Mouse (Mus musculus): ENCODE data around the gene Limk1. TPM values are rescaled to one million over a fixed set of nuclear protein-coding genes. Genes with fewer than 3 reads are reported as not detected.
A peak's percentile ranks its signal among the peaks of the same experiment; 100 is the strongest.

Gene Limk1
- polyA plus RNA-seq, 1 experiment, result 7.3 TPM

DNA sequence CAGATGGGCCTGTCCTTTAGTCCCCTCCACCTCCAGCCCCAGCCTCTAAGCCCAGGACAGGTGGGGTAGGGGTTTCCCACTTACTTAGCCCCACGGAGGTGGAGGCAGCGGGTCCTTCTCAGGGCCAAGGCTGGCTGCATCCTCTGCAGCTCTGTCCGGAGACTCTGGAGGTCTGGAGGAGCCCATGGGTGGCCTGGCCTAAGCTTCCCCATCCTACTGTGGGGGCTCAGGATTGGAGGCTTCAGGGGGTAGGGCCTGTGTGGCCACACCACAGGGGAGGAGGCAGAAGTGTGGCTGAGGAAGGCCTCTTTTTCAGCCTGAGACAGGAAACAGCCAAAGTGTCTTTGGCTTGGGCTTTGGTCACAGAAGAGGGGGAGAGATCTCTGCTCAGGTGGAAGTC lies 10.4 kb downstream of the Limk1 start:
- Histone ChIP-seq H3K4me1 (ENCODE audit: control insufficient read depth, insufficient read depth, low read length) (no peaks in the 10 kb centered on the region), H3K4me3 (ENCODE audit: insufficient read depth, low read depth, low read length) (peak overlapping the region; percentile 29; the same call in 1 of the 2 replicates), H3K27ac (ENCODE audit: insufficient read depth, low read depth, low read length) (peak overlapping the region; percentile 73), H3K36me3 (ENCODE audit: control insufficient read depth, insufficient read depth, low read length) (no peaks in the 10 kb centered on the region), H3K27me3 (replicated peaks; ENCODE audit: control insufficient read depth, insufficient read depth, low read length) (no peaks in the 10 kb centered on the region)
- WGBS, result 77% methylated on average over 3 of the region's 3 CpGs
- no peak for TF ChIP-seq POLR2A (IDR thresholded peaks at IDR 0.05; ENCODE audit: low read depth, low read length)
- no peak for TF ChIP-seq CTCF (conservative IDR thresholded peaks at IDR 0.05; ENCODE audit: insufficient read depth, insufficient read length, low read depth, low read length)
- peak; percentile 48 for DNase-seq

DNA sequence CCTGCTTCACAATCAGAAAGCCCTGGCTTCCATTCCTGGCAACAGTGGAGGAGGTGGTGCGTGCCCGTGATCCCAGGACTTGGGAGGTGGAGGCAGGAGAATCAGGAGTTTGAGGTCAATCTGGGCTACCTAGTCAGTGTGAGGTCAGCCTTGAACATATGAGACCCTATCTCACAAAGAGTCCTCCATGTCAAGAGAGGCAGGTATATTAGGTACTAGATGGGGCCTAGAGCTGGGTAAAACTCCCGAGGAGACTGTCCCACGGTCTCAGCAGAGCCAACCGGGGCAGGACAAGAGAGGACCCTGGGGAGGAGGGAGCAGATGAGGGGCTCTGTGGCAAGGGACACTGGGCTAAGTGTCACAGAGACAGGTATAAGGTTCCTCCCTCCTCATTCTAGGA lies 10.9 kb downstream of the Limk1 start:
- Histone ChIP-seq H3K36me3 (ENCODE audit: control insufficient read depth, insufficient read depth, low read length) (no peaks in the 10 kb centered on the region), H3K27me3 (replicated peaks; ENCODE audit: control insufficient read depth, insufficient read depth, low read length) (no peaks in the 10 kb centered on the region), H3K27ac (ENCODE audit: insufficient read depth, low read depth, low read length) (no peak overlapping the region), H3K4me1 (ENCODE audit: control insufficient read depth, insufficient read depth, low read length) (no peaks in the 10 kb centered on the region), H3K4me3 (ENCODE audit: insufficient read depth, low read depth, low read length) (peak overlapping the region; percentile 29; the same call in 1 of the 2 replicates)
- 90% methylated on average over 5 of the region's 5 CpGs for WGBS
- TF ChIP-seq POLR2A (IDR thresholded peaks at IDR 0.05; ENCODE audit: low read depth, low read length) (no peak), CTCF (conservative IDR thresholded peaks at IDR 0.05; ENCODE audit: insufficient read depth, insufficient read length, low read depth, low read length) (no peak)
- DNase-seq, result no peak

DNA sequence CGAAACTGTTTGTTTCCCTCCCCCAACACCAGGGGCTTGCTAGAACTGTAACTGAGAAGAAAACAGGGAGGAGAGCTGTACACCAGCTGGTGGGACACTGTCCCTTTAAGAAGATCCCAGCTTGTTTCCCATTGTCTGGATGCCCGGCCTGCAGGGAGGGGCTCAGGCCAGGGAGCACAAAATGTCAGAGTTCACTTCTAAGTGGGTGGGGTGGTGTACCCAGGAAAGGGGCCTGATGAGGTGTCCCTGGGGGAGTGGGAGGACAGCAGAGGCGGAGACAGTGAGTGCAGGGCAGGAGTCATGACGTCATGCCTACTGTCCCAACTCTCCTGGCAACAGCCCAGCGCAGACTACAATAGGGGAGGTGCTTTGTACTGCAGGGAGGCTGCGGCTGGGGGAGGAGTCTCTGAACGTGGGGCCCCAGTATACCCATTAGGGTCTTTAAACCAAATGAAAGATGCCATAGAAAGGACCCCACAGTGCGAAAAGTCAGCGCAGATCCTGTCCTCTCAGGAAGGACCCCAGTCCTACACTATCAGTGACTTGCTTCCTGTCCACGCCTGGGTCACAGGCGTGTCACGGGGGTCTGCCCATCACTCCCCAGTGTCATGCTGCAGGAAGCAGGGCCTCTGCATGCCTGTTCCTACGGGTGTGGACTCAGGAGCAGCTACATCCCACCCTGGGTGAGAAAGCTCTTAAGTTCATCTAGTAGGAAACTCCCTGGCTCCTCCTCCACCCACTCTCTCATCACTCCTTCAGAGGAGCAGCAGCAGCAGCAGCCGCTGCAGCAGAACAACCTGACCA lies 12.2 kb downstream of the Limk1 start:
- peak overlapping the region; percentile 41 for H3K27ac ChIP-seq (ENCODE audit: insufficient read depth, low read depth, low read length)
- peak; percentile 89 for DNase-seq
- no peaks in the 10 kb centered on the region for H3K4me1 ChIP-seq (ENCODE audit: control insufficient read depth, insufficient read depth, low read length)
- WGBS, result 17% methylated on average over 14 of the region's 14 CpGs
- H3K36me3 ChIP-seq (ENCODE audit: control insufficient read depth, insufficient read depth, low read length), result no peaks in the 10 kb centered on the region
- TF ChIP-seq CTCF (conservative IDR thresholded peaks at IDR 0.05; ENCODE audit: insufficient read depth, insufficient read length, low read depth, low read length), result no peak
- no peak for TF ChIP-seq POLR2A (IDR thresholded peaks at IDR 0.05; ENCODE audit: low read depth, low read length)
- H3K4me3 ChIP-seq (ENCODE audit: insufficient read depth, low read depth, low read length), result peak overlapping the region; percentile 32
- H3K27me3 ChIP-seq (replicated peaks; ENCODE audit: control insufficient read depth, insufficient read depth, low read length), result no peaks in the 10 kb centered on the region

DNA sequence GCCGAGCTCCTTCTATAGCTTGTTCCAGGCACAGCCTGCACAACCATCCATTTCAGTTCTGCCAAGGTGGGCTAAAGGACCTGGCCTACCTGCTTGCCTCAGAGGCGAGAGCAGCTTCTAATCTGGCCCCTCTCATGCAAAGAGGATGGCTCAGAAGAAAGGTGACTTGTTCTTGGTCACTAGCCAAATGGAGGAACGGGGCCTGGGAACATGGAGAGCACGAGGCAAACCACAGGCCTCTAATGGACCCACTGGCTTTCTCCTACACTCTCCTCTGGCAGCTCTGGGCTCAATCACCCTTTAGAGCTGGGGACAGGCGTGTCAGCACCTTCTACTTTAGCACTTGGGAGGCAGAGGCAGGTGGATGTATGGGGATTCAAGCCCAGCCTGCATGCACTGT lies 13.4 kb downstream of the Limk1 start:
- 75% methylated on average over 5 of the region's 5 CpGs for WGBS
- H3K36me3 ChIP-seq (ENCODE audit: control insufficient read depth, insufficient read depth, low read length), result no peaks in the 10 kb centered on the region
- H3K27ac ChIP-seq (ENCODE audit: insufficient read depth, low read depth, low read length), result no peak overlapping the region
- no peaks in the 10 kb centered on the region for H3K4me1 ChIP-seq (ENCODE audit: control insufficient read depth, insufficient read depth, low read length)
- no peak for TF ChIP-seq POLR2A (IDR thresholded peaks at IDR 0.05; ENCODE audit: low read depth, low read length)
- TF ChIP-seq CTCF (conservative IDR thresholded peaks at IDR 0.05; ENCODE audit: insufficient read depth, insufficient read length, low read depth, low read length), result no peak
- DNase-seq, result no peak
- no peaks in the 10 kb centered on the region for H3K27me3 ChIP-seq (replicated peaks; ENCODE audit: control insufficient read depth, insufficient read depth, low read length)
- H3K4me3 ChIP-seq (ENCODE audit: insufficient read depth, low read depth, low read length), result no peak overlapping the region

DNA sequence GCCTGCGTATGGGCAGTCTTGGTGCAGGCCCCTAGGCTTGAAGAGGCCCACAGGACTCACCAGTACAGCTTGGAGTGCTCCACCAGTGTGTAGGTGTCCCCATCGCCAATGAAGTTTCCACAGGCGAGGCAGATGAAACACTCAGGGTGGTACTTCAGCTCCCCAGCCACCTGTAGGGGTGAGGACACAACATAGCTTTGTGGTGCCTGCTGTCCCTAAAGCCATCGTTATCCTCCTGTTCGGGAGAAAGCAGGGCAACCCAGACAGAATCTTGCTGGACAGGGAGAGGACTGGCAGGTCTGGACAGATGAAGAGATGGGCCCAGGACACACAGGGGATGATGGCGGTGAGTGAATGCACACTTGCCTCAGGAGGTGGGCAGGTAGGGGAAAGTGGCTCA lies 15.8 kb downstream of the Limk1 start:
- TF ChIP-seq CTCF (conservative IDR thresholded peaks at IDR 0.05; ENCODE audit: insufficient read depth, insufficient read length, low read depth, low read length), result no peak
- TF ChIP-seq POLR2A (IDR thresholded peaks at IDR 0.05; ENCODE audit: low read depth, low read length), result no peak
- Histone ChIP-seq H3K27me3 (replicated peaks; ENCODE audit: control insufficient read depth, insufficient read depth, low read length) (no peaks in the 10 kb centered on the region), H3K4me1 (ENCODE audit: control insufficient read depth, insufficient read depth, low read length) (no peaks in the 10 kb centered on the region), H3K27ac (ENCODE audit: insufficient read depth, low read depth, low read length) (no peak overlapping the region), H3K4me3 (ENCODE audit: insufficient read depth, low read depth, low read length) (no peak overlapping the region), H3K36me3 (ENCODE audit: control insufficient read depth, insufficient read depth, low read length) (no peaks in the 10 kb centered on the region)
- no peak for DNase-seq
- 96% methylated on average over 6 of the region's 6 CpGs for WGBS

DNA sequence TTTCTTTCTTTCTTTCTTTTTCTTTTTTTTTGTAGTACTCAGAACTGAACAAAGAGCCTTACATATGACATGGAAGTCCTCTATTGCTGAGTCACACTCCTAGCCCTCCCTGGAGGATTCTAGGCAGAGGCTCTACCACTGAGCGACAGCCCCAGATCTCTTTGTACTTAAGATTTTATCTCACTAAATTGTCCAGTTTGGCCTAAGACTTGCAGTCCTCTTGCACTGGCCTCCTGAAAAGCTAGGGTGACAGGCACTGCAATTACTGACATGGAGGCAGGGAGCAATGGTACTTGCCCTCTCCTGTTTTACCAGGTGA lies 16.2 kb downstream of the Limk1 start:
- no peaks in the 10 kb centered on the region for H3K36me3 ChIP-seq (ENCODE audit: control insufficient read depth, insufficient read depth, low read length)
- H3K27me3 ChIP-seq (replicated peaks; ENCODE audit: control insufficient read depth, insufficient read depth, low read length), result no peaks in the 10 kb centered on the region
- no peak overlapping the region for H3K27ac ChIP-seq (ENCODE audit: insufficient read depth, low read depth, low read length)
- no peaks in the 10 kb centered on the region for H3K4me1 ChIP-seq (ENCODE audit: control insufficient read depth, insufficient read depth, low read length)
- no peak overlapping the region for H3K4me3 ChIP-seq (ENCODE audit: insufficient read depth, low read depth, low read length)
- TF ChIP-seq CTCF (conservative IDR thresholded peaks at IDR 0.05; ENCODE audit: insufficient read depth, insufficient read length, low read depth, low read length) (no peak), POLR2A (IDR thresholded peaks at IDR 0.05; ENCODE audit: low read depth, low read length) (no peak)
- 91% methylated on average over 1 of the region's 1 CpGs for WGBS
- DNase-seq, result no peak

DNA sequence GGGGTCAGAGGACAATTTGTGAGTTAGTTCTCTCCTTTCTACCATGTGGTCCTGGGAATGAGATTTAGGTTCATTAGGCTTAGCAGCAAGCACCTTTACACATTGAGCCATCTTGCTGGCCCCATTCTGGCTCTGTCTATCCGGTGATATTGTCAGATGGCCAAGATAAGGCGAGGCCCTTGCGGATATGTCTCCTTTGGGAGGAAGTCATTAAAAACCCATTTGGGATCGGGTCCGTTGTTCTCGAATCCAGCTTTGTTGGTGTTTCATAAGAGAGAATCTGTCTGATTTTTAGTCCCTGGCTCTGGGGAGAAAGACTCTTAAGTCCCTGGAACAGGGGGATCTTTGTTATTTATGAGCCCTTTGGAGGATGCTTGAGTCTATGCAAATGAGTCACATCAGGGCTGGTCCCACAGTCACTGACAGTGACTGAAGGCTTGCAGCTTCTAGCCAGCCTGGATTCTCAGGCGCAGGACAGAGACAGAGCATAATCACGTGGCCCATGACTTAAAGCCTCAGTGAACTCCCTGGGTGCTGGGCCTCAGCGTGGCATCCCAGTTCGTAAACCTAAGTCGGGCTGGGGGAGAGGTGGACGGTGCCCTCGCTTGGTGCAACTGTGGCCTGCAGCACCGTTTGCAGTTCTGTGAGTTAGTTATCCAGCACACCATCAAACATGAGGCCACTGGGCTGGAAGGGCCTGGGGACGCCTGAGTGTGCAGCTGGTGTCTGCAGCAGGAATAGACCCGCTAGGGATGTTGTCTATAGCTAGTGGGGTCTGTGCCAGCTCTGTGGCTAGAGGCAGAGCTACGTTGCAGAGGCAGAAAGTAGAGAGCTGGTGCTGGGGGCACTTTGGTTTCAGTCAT lies 16.8 kb downstream of the Limk1 start:
- Histone ChIP-seq H3K36me3 (ENCODE audit: control insufficient read depth, insufficient read depth, low read length) (no peaks in the 10 kb centered on the region), H3K4me3 (ENCODE audit: insufficient read depth, low read depth, low read length) (no peak overlapping the region), H3K27ac (ENCODE audit: insufficient read depth, low read depth, low read length) (0 out of 2 replicates have a peak overlapping the region, but pooled peaks have one; percentile 1), H3K27me3 (replicated peaks; ENCODE audit: control insufficient read depth, insufficient read depth, low read length) (no peaks in the 10 kb centered on the region), H3K4me1 (ENCODE audit: control insufficient read depth, insufficient read depth, low read length) (no peaks in the 10 kb centered on the region)
- peak; percentile 59 for DNase-seq
- WGBS, result 74% methylated on average over 17 of the region's 17 CpGs
- TF ChIP-seq POLR2A (IDR thresholded peaks at IDR 0.05; ENCODE audit: low read depth, low read length) (no peak), CTCF (conservative IDR thresholded peaks at IDR 0.05; ENCODE audit: insufficient read depth, insufficient read length, low read depth, low read length) (no peak)

All from kidney, adult 2 months (tissue).